Mouse (Mus musculus): ENCODE data around the gene Prss58. TPM values are rescaled to one million over a fixed set of nuclear protein-coding genes. Genes with fewer than 3 reads are reported as not detected.

The Prss58 gene
- polyA plus RNA-seq (2015; fragmentation: Nextera tagmentation; extraction: Ambion mirVana): not detected in 2 replicates

DNA sequence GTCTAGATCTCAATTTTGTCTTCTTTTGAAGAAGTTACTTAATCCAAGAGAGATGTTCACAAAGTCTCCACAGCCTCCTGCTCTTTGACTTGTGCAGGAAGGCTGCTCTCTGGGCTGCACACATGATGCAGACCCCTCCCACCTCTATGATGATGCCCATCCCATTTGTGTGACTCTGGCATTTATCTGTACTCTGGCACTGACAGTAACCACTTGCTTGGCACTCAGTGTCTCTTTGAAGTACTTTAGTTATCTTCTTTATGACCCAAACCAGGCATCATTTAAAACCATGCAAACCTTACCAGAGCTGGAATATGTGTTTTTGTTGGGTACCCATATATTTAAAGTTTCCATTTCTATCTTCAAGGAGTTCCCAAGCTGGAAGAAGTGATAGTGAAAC is at the start of gene Prss58:
TSS of gene Prss58 (minus strand) at position 101 of the 400 bp plus-strand sequence.

DNA sequence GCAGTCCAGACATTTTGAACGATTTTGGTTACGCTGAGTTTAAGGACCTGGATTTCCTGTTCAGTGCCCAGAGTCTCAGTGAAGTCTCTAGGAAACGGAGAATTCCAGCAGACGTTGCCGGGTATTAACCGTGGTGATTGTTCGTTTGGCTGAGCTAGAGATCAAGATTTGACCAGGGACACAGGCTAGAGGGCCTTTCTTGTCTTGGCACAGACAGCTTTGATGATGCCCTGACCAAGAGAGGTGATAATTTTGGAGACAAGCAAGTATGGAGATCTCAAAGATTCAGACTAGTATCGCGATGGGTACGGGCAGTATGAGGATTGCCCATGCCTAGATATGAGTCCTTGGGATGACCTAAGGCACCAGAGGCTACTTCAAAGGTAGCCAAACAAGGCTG is 40.3 kb upstream of the Prss58 start, which contains the start of gene 1700074P13Rik:
TSS of gene 1700074P13Rik (minus strand) at position 101 of the 400 bp plus-strand sequence.

DNA sequence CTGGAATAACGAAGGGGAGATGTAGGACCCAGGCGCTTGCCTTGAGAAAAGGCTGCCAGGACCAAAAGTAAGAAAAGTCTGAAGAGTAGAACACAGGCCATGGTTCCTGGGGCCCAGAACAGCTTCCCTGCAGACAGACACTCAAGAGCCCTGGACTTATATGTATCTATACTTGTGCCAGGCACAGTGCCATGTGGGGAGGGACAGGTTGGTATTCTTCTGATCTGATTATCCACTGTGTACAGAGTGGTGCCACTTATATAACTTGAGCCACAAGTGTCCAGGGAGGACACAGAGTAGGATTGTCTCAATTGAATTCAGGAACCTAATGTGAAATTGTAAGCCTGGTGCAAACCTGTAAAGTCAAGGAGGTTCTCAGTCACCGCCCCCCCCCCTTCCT is 12.8 kb downstream of the Prss58 start, which contains the start of gene Moxd2:
TSS of gene Moxd2 (minus strand) at position 101 of the 400 bp plus-strand sequence.

Other genes starting within 250 kb of the Prss58 start
- not detected in 2 replicates for gene Moxd2, start 12.9 kb downstream of the Prss58 start, polyA plus RNA-seq (2015; fragmentation: Nextera tagmentation; extraction: Ambion mirVana)
- not detected in 2 replicates for gene 1700074P13Rik, start 40.2 kb upstream of the Prss58 start, polyA plus RNA-seq (2015; fragmentation: Nextera tagmentation; extraction: Ambion mirVana)
- not detected in 2 replicates for gene Gm4744, start 51.5 kb upstream of the Prss58 start, polyA plus RNA-seq (2015; fragmentation: Nextera tagmentation; extraction: Ambion mirVana)
- not detected in 2 replicates for gene 1810009J06Rik, start 64.4 kb upstream of the Prss58 start, polyA plus RNA-seq (2015; fragmentation: Nextera tagmentation; extraction: Ambion mirVana)
- not detected in 2 replicates for gene Gm2663, start 99.1 kb upstream of the Prss58 start, polyA plus RNA-seq (2015; fragmentation: Nextera tagmentation; extraction: Ambion mirVana)
- not detected in 2 replicates for gene 2210010C04Rik, start 135.1 kb upstream of the Prss58 start, polyA plus RNA-seq (2015; fragmentation: Nextera tagmentation; extraction: Ambion mirVana)